Mouse (Mus musculus) small intestine, adult 2 months (tissue): ENCODE measurements around the gene Dync1i1. TPM values are rescaled to one million over a fixed set of nuclear protein-coding genes. Genes with fewer than 3 reads are reported as not detected.

Experiments
- H3K27ac ChIP-seq: fragments of 200-500 bp; 2 replicates; pipeline ENCODE4 v1.5.1; 2012; ENCODE audit warnings: low read depth, low read length, control low read depth, inconsistent platforms; ENCODE audit not compliant: insufficient read depth
- H3K27me3 ChIP-seq: fragments of 200-500 bp; 2 replicates; pipeline ENCODE4 v1.6.1; 2012; ENCODE audit warnings: mild to moderate bottlenecking, moderate library complexity, low read length, inconsistent platforms; ENCODE audit not compliant: control insufficient read depth, insufficient read depth
- H3K36me3 ChIP-seq: fragments of 200-500 bp; 2 replicates; pipeline ENCODE4 v1.6.1; 2012; ENCODE audit warnings: mild to moderate bottlenecking, low read length, control low read depth, inconsistent platforms; ENCODE audit not compliant: control insufficient read depth, insufficient read depth
- H3K4me1 ChIP-seq: fragments of 200-500 bp; 2 replicates; pipeline ENCODE4 v1.6.1; 2012; ENCODE audit warnings: low read length, inconsistent platforms, mixed read lengths; ENCODE audit not compliant: control insufficient read depth, insufficient read depth, insufficient read length
- H3K4me3 ChIP-seq: fragments of 200-500 bp; 2 replicates; pipeline ENCODE4 v1.5.1; 2012; ENCODE audit warnings: low read depth, mild to moderate bottlenecking, control low read depth, inconsistent platforms, low read length, moderate library complexity
- CTCF ChIP-seq: fragments of 200-500 bp; IDR thresholded peaks from 2 replicates; pipeline ENCODE4 v1.5.1; 2012; ENCODE audit warnings: low read depth, mild to moderate bottlenecking, control low read depth, inconsistent platforms, low read length, moderate library complexity, mixed read lengths; ENCODE audit not compliant: insufficient replicate concordance, insufficient read length; ENCODE audit errors: extremely low read depth
- POLR2A ChIP-seq: fragments of 200-500 bp; IDR thresholded peaks from 2 replicates; pipeline ENCODE4 v1.6.1; 2012; ENCODE audit warnings: low read depth, mild to moderate bottlenecking, control low read depth, inconsistent platforms, low read length, moderate library complexity
- WGBS: fragments of 180-500 bp; shearing (Covaris S2); methylation state at CpG from one replicate; pipeline ENCODE4 v1.1.7; 2018; 5-methylcytosine and 5-hydroxymethylcytosine counted together
- polyA plus RNA-seq: library from polyadenylated mRNA; depleted of rRNA; stranded (reverse); fragments of >200 nt; gene quantifications from 2 replicates; pipeline ENCODE4 v1.2.3, GENCODE M21; 2012

The Dync1i1 gene
- polyA plus RNA-seq, 1 experiment = 0.25 TPM

- H3K4me1 ChIP-seq = no peaks in the 10 kb centered on the region
Measured at GRCm38 (mm10) chr6:6011364-6011763, 285.9 kb downstream of the Dync1i1 start.

DNA sequence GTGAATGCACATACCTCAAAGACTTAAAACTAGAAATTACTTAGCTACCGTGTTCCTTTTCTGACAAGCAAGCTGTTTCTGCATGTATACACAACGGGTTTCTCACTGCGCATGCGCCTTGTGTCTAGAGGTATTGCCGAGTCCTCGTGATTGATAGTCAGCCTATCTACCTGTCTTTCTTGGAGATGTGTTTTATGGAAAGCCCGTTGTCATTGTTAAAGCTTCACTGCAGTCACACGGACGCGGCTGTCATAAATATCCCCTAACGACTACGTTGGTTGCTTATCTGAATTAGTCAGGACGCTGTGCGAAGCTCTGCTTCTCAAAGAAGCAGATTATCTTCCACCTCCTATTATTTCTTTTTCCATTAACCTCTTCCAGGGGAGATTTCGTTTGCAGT, 290.2 kb downstream of the Dync1i1 start:
- Histone ChIP-seq H3K27me3 (peaks cover 17% of the 10 kb centered on the region), H3K36me3 (no peaks in the 10 kb centered on the region), H3K4me3 (no peak overlapping the region), H3K4me1 (peaks cover 3% of the 10 kb centered on the region; the same call in 1 of the 2 replicates), H3K27ac (no peak overlapping the region)
- TF ChIP-seq POLR2A (no peak), CTCF (no peak)
- 34% methylated on average over 15 of the region's 15 CpGs for WGBS

More at GRCm38 (mm10) chr6:6011364-6011763, 285.9 kb downstream of the Dync1i1 start:
- H3K4me3 ChIP-seq = no peak overlapping the region
- WGBS = 81% methylated on average over 2 of the region's 2 CpGs
- TF ChIP-seq CTCF (no peak), POLR2A (no peak)
- no peaks in the 10 kb centered on the region for H3K36me3 ChIP-seq
- H3K27ac ChIP-seq = no peak overlapping the region
- H3K27me3 ChIP-seq = peaks cover 5% of the 10 kb centered on the region; the same call in 1 of the 2 replicates

- no peak overlapping the region for H3K4me3 ChIP-seq
- WGBS = 70% methylated on average over 9 of the region's 9 CpGs
- H3K4me1 ChIP-seq = peaks cover 3% of the 10 kb centered on the region; the same call in 1 of the 2 replicates
- TF ChIP-seq CTCF (no peak), POLR2A (no peak)
- peaks cover 20% of the 10 kb centered on the region for H3K27me3 ChIP-seq
- no peak overlapping the region for H3K27ac ChIP-seq
- H3K36me3 ChIP-seq = no peaks in the 10 kb centered on the region
Measured at GRCm38 (mm10) chr6:6016931-6017330, 291.5 kb downstream of the Dync1i1 start.

- WGBS = 80% methylated on average over 6 of the region's 6 CpGs
- Histone ChIP-seq H3K36me3 (no peaks in the 10 kb centered on the region), H3K27me3 (peaks cover 11% of the 10 kb centered on the region), H3K4me1 (peaks cover 2% of the 10 kb centered on the region; the same call in 1 of the 2 replicates), H3K4me3 (no peak overlapping the region), H3K27ac (no peak overlapping the region)
- TF ChIP-seq CTCF = no peak
- no peak for TF ChIP-seq POLR2A
Measured at GRCm38 (mm10) chr6:6023976-6024375, 298.5 kb downstream of the Dync1i1 start.

DNA sequence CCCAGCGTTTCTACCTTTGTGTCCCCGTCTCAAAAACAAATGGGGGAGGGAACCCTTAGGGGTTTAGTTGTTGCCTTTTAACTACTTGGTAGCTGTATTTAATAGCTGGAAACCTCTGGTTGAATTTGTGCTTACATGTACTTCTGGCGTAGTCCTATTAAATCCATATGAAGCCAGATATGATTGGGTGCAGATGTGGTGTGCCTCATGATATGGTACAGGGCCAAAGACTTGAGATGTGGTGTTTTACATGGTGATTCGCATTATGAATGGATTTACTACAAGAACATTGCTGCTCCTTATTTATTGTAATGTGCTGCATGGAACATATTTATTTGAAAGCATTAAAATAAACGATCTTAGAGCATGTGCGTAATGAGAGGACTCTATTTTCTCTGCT, 302.2 kb downstream of the Dync1i1 start:
- Histone ChIP-seq H3K4me3 (no peak overlapping the region), H3K27me3 (no peaks in the 10 kb centered on the region), H3K27ac (no peak overlapping the region), H3K4me1 (no peaks in the 10 kb centered on the region; the same call in 1 of the 2 replicates), H3K36me3 (no peaks in the 10 kb centered on the region)
- 84% methylated on average over 6 of the region's 6 CpGs for WGBS
- no peak for TF ChIP-seq POLR2A
- TF ChIP-seq CTCF = no peak

- no peak overlapping the region for H3K27ac ChIP-seq
- H3K36me3 ChIP-seq = no peaks in the 10 kb centered on the region
- no peaks in the 10 kb centered on the region for H3K27me3 ChIP-seq
- 82% methylated on average over 18 of the region's 18 CpGs for WGBS
- H3K4me1 ChIP-seq = no peaks in the 10 kb centered on the region
- no peak overlapping the region for H3K4me3 ChIP-seq
- TF ChIP-seq POLR2A (no peak), CTCF (no peak)
Measured at GRCm38 (mm10) chr6:6038773-6039550, 313.5 kb downstream of the Dync1i1 start.

DNA sequence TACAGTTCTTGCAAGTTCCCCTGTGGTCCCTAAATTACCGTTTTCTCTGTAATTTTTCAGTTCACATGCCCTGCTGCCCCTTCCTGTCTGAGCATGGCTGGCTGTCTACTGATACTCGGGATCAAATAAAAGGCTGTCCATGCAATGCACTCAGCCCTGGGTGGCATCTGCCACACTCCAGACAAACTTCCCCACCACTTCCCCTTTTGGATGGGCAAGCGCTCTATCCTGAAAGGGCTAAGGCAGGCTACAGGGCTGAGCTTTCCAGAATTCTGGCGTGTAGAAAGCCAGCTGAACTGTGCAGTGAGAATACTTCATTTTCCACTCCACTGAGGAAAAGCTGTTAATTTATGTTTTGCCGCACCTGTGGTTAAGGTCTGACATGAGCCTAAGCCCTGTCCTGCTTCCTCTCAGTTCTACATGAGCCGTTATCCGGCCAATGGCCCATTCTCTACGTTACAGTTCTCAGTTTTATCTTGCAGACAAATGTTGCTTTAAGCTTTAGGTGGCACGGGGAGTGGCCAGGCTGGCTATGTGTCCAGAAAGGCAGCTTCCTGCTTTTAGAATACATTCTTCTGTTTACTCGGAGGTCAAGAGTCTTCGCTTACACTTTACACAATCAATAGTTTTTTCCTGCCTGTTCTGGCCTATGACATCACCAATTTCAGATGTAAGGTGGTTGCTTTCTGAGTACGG, 321.4 kb downstream of the Dync1i1 start:
- Histone ChIP-seq H3K27ac (no peak overlapping the region), H3K36me3 (no peaks in the 10 kb centered on the region), H3K4me1 (no peaks in the 10 kb centered on the region), H3K4me3 (no peak overlapping the region), H3K27me3 (no peaks in the 10 kb centered on the region)
- 71% methylated on average over 12 of the region's 12 CpGs for WGBS
- no peak for TF ChIP-seq POLR2A
- no peak for TF ChIP-seq CTCF
